Mouse (Mus musculus): ENCODE measurements at regions not wholly inside any gene's neighbourhood (a gene's known extent, or its start where the extent isn't known, plus 50 kb on each side); places are given as distances from the start of the nearest gene placed in this dataset.

- TF ChIP-seq POLR2A (IDR thresholded peaks at IDR 0.05; ENCODE audit: insufficient read depth, low read depth, low read length) (no peak), EP300 (IDR thresholded peaks at IDR 0.05; ENCODE audit: insufficient read depth, low read depth, low read length) (no peak)
Measured at GRCm38 (mm10) chr19:15502315-15502984, 444.7 kb downstream of the Psat1 start.
